Mouse (Mus musculus) cortical plate, adult 2 months (tissue): ENCODE data around the gene Anp32a.

ENCODE experiments used
- CTCF ChIP-seq: fragments of 200-500 bp; IDR thresholded peaks from 2 replicates; pipeline ENCODE4 v1.5.1; 2011; ENCODE audit warnings: mild to moderate bottlenecking, control low read depth, low read length; ENCODE audit not compliant: insufficient read depth; ENCODE audit errors: extremely low read depth
- POLR2A ChIP-seq: fragments of 200-500 bp; IDR thresholded peaks from 2 replicates; pipeline ENCODE4 v1.6.1; 2011; ENCODE audit warnings: mild to moderate bottlenecking, low read length, control low read depth; ENCODE audit not compliant: insufficient read depth; ENCODE audit errors: extremely low read depth

DNA sequence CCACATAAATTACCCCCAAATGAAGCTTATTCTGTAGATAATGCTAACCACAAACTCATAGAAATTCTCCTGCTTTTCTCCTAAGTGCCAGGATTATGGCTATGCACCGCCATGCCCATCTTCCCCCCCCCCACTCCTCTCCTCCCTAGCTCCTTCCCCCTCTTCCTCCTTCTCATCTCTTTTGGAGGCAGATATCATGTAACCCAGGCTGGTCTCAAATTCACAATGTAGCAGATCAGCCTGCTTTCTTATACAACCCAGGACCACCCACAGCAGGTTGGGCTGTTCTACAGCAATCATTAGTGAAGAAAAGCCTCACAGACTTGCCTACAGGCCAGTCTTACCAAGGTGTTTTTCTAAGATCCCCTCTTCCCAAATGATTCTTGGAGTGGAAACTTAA is 60.5 kb downstream of the Anp32a start:
- no peak for TF ChIP-seq CTCF
- TF ChIP-seq POLR2A = no peak
